38 mouse cellular contexts compared by ENCODE assay signal in genomic region chr4:43732171-43732570, GRCm38 (mm10). TPM values are rescaled to one million over a fixed set of nuclear protein-coding genes. Genes with fewer than 3 reads are reported as not detected.
DNase-seq lines count a peak whose midpoint lies in the region; ATAC-seq and TF ChIP-seq lines count a peak whose summit lies in the region.
"Had no signal": no experiment of that assay in that cellular context is flagged by ENCODE, and none has a peak within 500 bp of the region (broad histone marks: within the 10 kb centered on the region; RNA-seq: fewer than 3 reads in every experiment).

No protein-coding gene starts in this region.

- no peak overlapping the region for H3K9ac ChIP-seq in heart, embryonic 11.5 days (ENCODE audit: low read depth, low read length)
- H3K9ac ChIP-seq in heart, postnatal 0 days (replicated peaks; ENCODE audit: low read depth, low read length) = 0 out of 2 replicates have a peak overlapping the region, but pooled peaks have one; percentile 20
- H3K9ac ChIP-seq: hindbrain, embryonic 14.5 days; kidney, embryonic 15.5 days; liver, embryonic 13.5 days; neural tube, embryonic 12.5 days had no signal

- no peaks in the 10 kb centered on the region for H3K36me3 ChIP-seq in heart, embryonic 11.5 days (ENCODE audit: control insufficient read depth, insufficient read depth, low read length)
- no peaks in the 10 kb centered on the region for H3K36me3 ChIP-seq in heart, postnatal 0 days (replicated peaks; ENCODE audit: control insufficient read depth, insufficient read depth, low read length)
- H3K36me3 ChIP-seq: kidney, embryonic 15.5 days; liver, embryonic 13.5 days; neural tube, embryonic 12.5 days had no signal

- H3K4me2 ChIP-seq in heart, embryonic 11.5 days = no peak overlapping the region
- H3K4me2 ChIP-seq in heart, postnatal 0 days (ENCODE audit: low read depth, low read length) = 0 out of 2 replicates have a peak overlapping the region, but pooled peaks have one; percentile 16
- H3K4me2 ChIP-seq: hindbrain, embryonic 14.5 days; kidney, embryonic 15.5 days; liver, embryonic 13.5 days; midbrain, embryonic 11.5 days; neural tube, embryonic 12.5 days had no signal

- no peak overlapping the region for H3K4me3 ChIP-seq in heart, embryonic 11.5 days (ENCODE audit: low read depth, low read length)
- no peak overlapping the region for H3K4me3 ChIP-seq in layer of hippocampus, adult 2 months
- H3K4me3 ChIP-seq in brown adipose tissue, adult 24 weeks (ENCODE audit: insufficient read depth, low read depth, low read length) = peak overlapping the region; percentile 62
- no peak overlapping the region for H3K4me3 ChIP-seq in heart, postnatal 0 days (ENCODE audit: low read depth, low read length)
- H3K4me3 ChIP-seq: erythroblast, embryonic 14.5 days; kidney, embryonic 15.5 days; liver, embryonic 13.5 days; neural tube, embryonic 12.5 days had no signal

- H3K9me3 ChIP-seq in heart, embryonic 11.5 days (replicated peaks; ENCODE audit: control insufficient read depth, low read length) = no peaks in the 10 kb centered on the region
- H3K9me3 ChIP-seq in heart, postnatal 0 days (replicated peaks; ENCODE audit: control insufficient read depth, low read length) = no peaks in the 10 kb centered on the region
- H3K9me3 ChIP-seq: kidney, embryonic 15.5 days; liver, embryonic 13.5 days; neural tube, embryonic 12.5 days had no signal

- peaks cover 42% of the 10 kb centered on the region for H3K4me1 ChIP-seq in heart, embryonic 11.5 days (ENCODE audit: control insufficient read depth, insufficient read depth, low read length)
- peaks cover 35% of the 10 kb centered on the region for H3K4me1 ChIP-seq in brown adipose tissue, adult 24 weeks (ENCODE audit: control insufficient read depth, insufficient read depth, insufficient read length, low read length)
- peaks cover 56% of the 10 kb centered on the region for H3K4me1 ChIP-seq in heart, postnatal 0 days (ENCODE audit: control insufficient read depth, insufficient read depth)
- H3K4me1 ChIP-seq: neural tube, embryonic 12.5 days had no signal

- TF ChIP-seq EP300 in heart, postnatal 0 days (IDR thresholded peaks at IDR 0.05; ENCODE audit: low read depth) = no peak

- peak; percentile 44 for DNase-seq in heart, adult 8-10 months (ENCODE audit: low spot score)
- no peak for DNase-seq in layer of hippocampus, adult 2 months (ENCODE audit: low spot score in 2 of 2)
- DNase-seq in layer of hippocampus, adult 18-20 months (ENCODE audit: low spot score in 2 of 2) = no peak
- no peak for DNase-seq in heart, postnatal 0 days (ENCODE audit: low spot score)
- DNase-seq in retina, embryonic 14.5 days (ENCODE audit: low spot score) = no peak
- DNase-seq: adrenal gland, postnatal 25 days; cerebellum, adult 18-20 months; cerebellum, postnatal 14 days; gastrocnemius, postnatal 10 days; kidney, postnatal 25 days; liver, embryonic 13.5 days; lung, adult 18-20 months; lung, postnatal 36 days; thymus, postnatal 14 days had no signal

- H3K27me3 ChIP-seq in heart, embryonic 11.5 days (ENCODE audit: control insufficient read depth, insufficient read depth, low read length) = no peaks in the 10 kb centered on the region
- no peaks in the 10 kb centered on the region for H3K27me3 ChIP-seq in heart, postnatal 0 days (ENCODE audit: control insufficient read depth, insufficient read depth, low read length)
- H3K27me3 ChIP-seq: kidney, embryonic 15.5 days; liver, embryonic 13.5 days; neural tube, embryonic 12.5 days had no signal

- H3K27ac ChIP-seq in heart, embryonic 11.5 days (ENCODE audit: low read depth, low read length) = no peak overlapping the region
- H3K27ac ChIP-seq in layer of hippocampus, adult 2 months = peak overlapping the region; percentile 36; the same call in 1 of the 2 replicates
- peak overlapping the region; percentile 100 for H3K27ac ChIP-seq in brown adipose tissue, adult 24 weeks (replicated peaks; ENCODE audit: low read depth, low read length)
- peak overlapping the region; percentile 46; the same call in 1 of the 2 replicates for H3K27ac ChIP-seq in heart, postnatal 0 days (ENCODE audit: low read depth)
- H3K27ac ChIP-seq: hindbrain, embryonic 14.5 days; kidney, embryonic 15.5 days; liver, embryonic 13.5 days; neural tube, embryonic 12.5 days had no signal

- 4% methylated on average over 1 of the region's 1 CpGs for WGBS in heart, embryonic 11.5 days (ENCODE audit: insufficient replicate concordance)
- WGBS in heart, postnatal 0 days = 0% methylated on average over 1 of the region's 1 CpGs

- ATAC-seq in heart, embryonic 11.5 days (replicated peaks; ENCODE audit: insufficient number of reproducible peaks, low FRiP score, low TSS enrichment) = no peak
- no peak for ATAC-seq in heart, postnatal 0 days (ENCODE audit: insufficient read depth, low read depth)
- ATAC-seq: CD4-positive, CD25-positive, alpha-beta regulatory T cell, adult 4 months; forebrain, embryonic 16.5 days; intestine, postnatal 0 days; midbrain, embryonic 16.5 days had no signal

- TF ChIP-seq CTCF in layer of hippocampus, adult 2 months (conservative IDR thresholded peaks at IDR 0.05) = no peak
- no peak for TF ChIP-seq CTCF in heart, postnatal 0 days (IDR thresholded peaks at IDR 0.05; ENCODE audit: low read depth)

RNA-seq across cellular contexts. Expression of gene Spaar, which starts 2.3 kb away (rescaled TPM):
- 1 to 10 TPM; 3.6 to 4.4 (median 4.1) TPM for total RNA-seq in heart, adult 8-10 months (2022)
- polyA plus RNA-seq in heart, embryonic 11.5 days (2014; fragmentation: Nextera tagmentation; extraction: Ambion mirVana) = 0.16 and 0.24 TPM in 2 replicates
- total RNA-seq in layer of hippocampus, adult 2 months (2021) = under 1 TPM; 0.97 to 0.98 TPM
- total RNA-seq in layer of hippocampus, adult 18-20 months (2021) = 1 to 10 TPM in 1 of 2 experiments, under 1 TPM in 1; 0.58 to 1.3 TPM
- polyA plus RNA-seq in brown adipose tissue, adult 24 weeks (2012; ENCODE audit: insufficient read depth, insufficient read length, missing spikeins) = 1.9 and 2.8 TPM in 2 replicates
- 1.6 and 6.3 TPM in 2 replicates for total RNA-seq in heart, postnatal 0 days (2014; rRNA removed; ENCODE audit: low replicate concordance)
- polyA plus RNA-seq in heart, postnatal 0 days (2015; fragmentation: Nextera tagmentation; extraction: Ambion mirVana) = 1.1 and 1.3 TPM in 2 replicates
- total RNA-seq: megakaryocyte, adult 5-6 weeks had no signal
- polyA plus RNA-seq: CD4-positive, CD25-positive, alpha-beta regulatory T cell, adult 4 months; erythroblast, embryonic 14.5 days; forebrain, embryonic 11.5 days; liver, embryonic 13.5 days; neural tube, embryonic 12.5 days had no signal

RNA-seq across cellular contexts. Expression of gene Hrct1, which starts 5.2 kb away (rescaled TPM):
- 1 to 10 TPM; 3.0 to 4.4 (median 4.3) TPM for total RNA-seq in heart, adult 8-10 months (2022)
- 0.59 and 0.99 TPM in 2 replicates for polyA plus RNA-seq in heart, embryonic 11.5 days (2014; fragmentation: Nextera tagmentation; extraction: Ambion mirVana)
- 1 to 10 TPM in 1 of 2 experiments, under 1 TPM in 1; 0.39 to 1.2 TPM for total RNA-seq in layer of hippocampus, adult 2 months (2021)
- total RNA-seq in layer of hippocampus, adult 18-20 months (2021) = 1 to 10 TPM in 1 of 2 experiments, under 1 TPM in 1; 0.79 to 1.6 TPM
- polyA plus RNA-seq in brown adipose tissue, adult 24 weeks (2012; ENCODE audit: insufficient read depth, insufficient read length, missing spikeins) = 4.7 and 5.0 TPM in 2 replicates
- total RNA-seq in heart, postnatal 0 days (2014; rRNA removed; ENCODE audit: low replicate concordance) = 8.2 and 9.5 TPM in 2 replicates
- 4.5 and 4.9 TPM in 2 replicates for polyA plus RNA-seq in heart, postnatal 0 days (2015; fragmentation: Nextera tagmentation; extraction: Ambion mirVana)
- total RNA-seq: megakaryocyte, adult 5-6 weeks had no signal
- polyA plus RNA-seq: CD4-positive, CD25-positive, alpha-beta regulatory T cell, adult 4 months; erythroblast, embryonic 14.5 days; forebrain, embryonic 11.5 days had no signal

RNA-seq across cellular contexts. Expression of gene Olfr71, which starts 22.1 kb away (rescaled TPM):
- total RNA-seq in heart, adult 8-10 months (2022) = not detected
- polyA plus RNA-seq in heart, embryonic 11.5 days (2014; fragmentation: Nextera tagmentation; extraction: Ambion mirVana) = not detected in 2 replicates
- not detected for total RNA-seq in layer of hippocampus, adult 2 months (2021)
- total RNA-seq in layer of hippocampus, adult 18-20 months (2021) = not detected
- not detected in 2 replicates for polyA plus RNA-seq in brown adipose tissue, adult 24 weeks (2012; ENCODE audit: insufficient read depth, insufficient read length, missing spikeins)
- not detected in 2 replicates for total RNA-seq in heart, postnatal 0 days (2014; rRNA removed; ENCODE audit: low replicate concordance)
- not detected in 2 replicates for polyA plus RNA-seq in heart, postnatal 0 days (2015; fragmentation: Nextera tagmentation; extraction: Ambion mirVana)
- total RNA-seq: adrenal gland, adult 18-20 months; adrenal gland, postnatal 25 days; gastrocnemius, postnatal 10 days; layer of hippocampus, adult 8-10 months; layer of hippocampus, postnatal 25 days; left cerebral cortex, adult 8-10 months; left cerebral cortex, postnatal 36 days; megakaryocyte, adult 5-6 weeks had no signal
- polyA plus RNA-seq: CD4-positive, CD25-positive, alpha-beta regulatory T cell, adult 4 months; cortical plate, adult 2 months; erythroblast, embryonic 14.5 days; forebrain, embryonic 11.5 days; forebrain, embryonic 16.5 days; gonadal fat pad, adult 2 months; heart, embryonic 16.5 days; hindbrain, embryonic 14.5 days; intestine, postnatal 0 days; kidney, embryonic 15.5 days; limb, embryonic 14.5 days; liver, embryonic 13.5 days; midbrain, embryonic 11.5 days; neural tube, embryonic 12.5 days; urinary bladder, adult 2 months had no signal

RNA-seq across cellular contexts. Expression of gene Olfr70, which starts 31.6 kb away (rescaled TPM):
- not detected for total RNA-seq in heart, adult 8-10 months (2022)
- polyA plus RNA-seq in heart, embryonic 11.5 days (2014; fragmentation: Nextera tagmentation; extraction: Ambion mirVana) = not detected in 2 replicates
- total RNA-seq in layer of hippocampus, adult 2 months (2021) = not detected
- not detected for total RNA-seq in layer of hippocampus, adult 18-20 months (2021)
- polyA plus RNA-seq in brown adipose tissue, adult 24 weeks (2012; ENCODE audit: insufficient read depth, insufficient read length, missing spikeins) = not detected in 2 replicates
- 0.15 TPM in 1 of 2 replicates, not detected in the other for total RNA-seq in heart, postnatal 0 days (2014; rRNA removed; ENCODE audit: low replicate concordance)
- polyA plus RNA-seq in heart, postnatal 0 days (2015; fragmentation: Nextera tagmentation; extraction: Ambion mirVana) = not detected in 2 replicates
- total RNA-seq: adrenal gland, adult 18-20 months; adrenal gland, postnatal 25 days; gastrocnemius, postnatal 10 days; layer of hippocampus, adult 8-10 months; layer of hippocampus, postnatal 25 days; left cerebral cortex, adult 8-10 months; left cerebral cortex, postnatal 36 days; megakaryocyte, adult 5-6 weeks had no signal
- polyA plus RNA-seq: CD4-positive, CD25-positive, alpha-beta regulatory T cell, adult 4 months; cortical plate, adult 2 months; embryonic facial prominence, embryonic 14.5 days; erythroblast, embryonic 14.5 days; forebrain, embryonic 11.5 days; forebrain, embryonic 16.5 days; gonadal fat pad, adult 2 months; heart, embryonic 16.5 days; hindbrain, embryonic 14.5 days; intestine, postnatal 0 days; kidney, embryonic 15.5 days; limb, embryonic 14.5 days; liver, embryonic 13.5 days; midbrain, embryonic 11.5 days; midbrain, embryonic 16.5 days; neural tube, embryonic 12.5 days; urinary bladder, adult 2 months had no signal

RNA-seq across cellular contexts. Expression of gene Olfr159, which starts 38.6 kb away (rescaled TPM):
- total RNA-seq in heart, adult 8-10 months (2022) = not detected
- polyA plus RNA-seq in heart, embryonic 11.5 days (2014; fragmentation: Nextera tagmentation; extraction: Ambion mirVana) = not detected in 2 replicates
- not detected for total RNA-seq in layer of hippocampus, adult 2 months (2021)
- not detected for total RNA-seq in layer of hippocampus, adult 18-20 months (2021)
- polyA plus RNA-seq in brown adipose tissue, adult 24 weeks (2012; ENCODE audit: insufficient read depth, insufficient read length, missing spikeins) = not detected in 2 replicates
- not detected in 2 replicates for total RNA-seq in heart, postnatal 0 days (2014; rRNA removed; ENCODE audit: low replicate concordance)
- polyA plus RNA-seq in heart, postnatal 0 days (2015; fragmentation: Nextera tagmentation; extraction: Ambion mirVana) = not detected in 2 replicates
- total RNA-seq: adrenal gland, adult 18-20 months; adrenal gland, postnatal 25 days; gastrocnemius, postnatal 10 days; layer of hippocampus, adult 8-10 months; layer of hippocampus, postnatal 25 days; left cerebral cortex, postnatal 36 days; megakaryocyte, adult 5-6 weeks had no signal
- polyA plus RNA-seq: CD4-positive, CD25-positive, alpha-beta regulatory T cell, adult 4 months; cortical plate, adult 2 months; embryonic facial prominence, embryonic 14.5 days; erythroblast, embryonic 14.5 days; forebrain, embryonic 11.5 days; forebrain, embryonic 16.5 days; gonadal fat pad, adult 2 months; heart, embryonic 16.5 days; hindbrain, embryonic 14.5 days; intestine, postnatal 0 days; kidney, embryonic 15.5 days; limb, embryonic 14.5 days; liver, embryonic 13.5 days; midbrain, embryonic 11.5 days; midbrain, embryonic 16.5 days; neural tube, embryonic 12.5 days; urinary bladder, adult 2 months had no signal
